Comparison of ENCODE assay signal across 9 mouse cellular contexts in the genomic region with DNA sequence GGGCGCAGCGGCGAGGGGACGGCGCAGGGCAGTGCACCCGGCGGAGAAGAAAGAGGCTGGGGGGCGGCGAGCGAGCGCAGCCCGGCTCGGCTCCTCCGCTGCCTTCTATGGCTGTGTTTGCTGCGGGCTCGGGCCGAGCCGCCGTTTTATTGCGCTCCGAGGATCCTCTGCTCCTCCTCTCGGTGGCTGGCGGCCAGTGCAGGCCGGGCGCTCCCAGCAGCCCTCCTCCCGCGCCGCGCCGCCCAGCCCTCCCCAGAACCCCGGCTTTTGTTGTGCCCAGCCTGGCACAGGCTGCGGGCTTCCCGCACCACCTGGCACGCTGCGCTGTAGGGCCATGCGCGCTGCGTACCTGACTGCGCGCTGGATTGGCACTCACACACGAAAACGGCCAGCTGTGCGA. TPM values are rescaled to one million over a fixed set of nuclear protein-coding genes. Genes with fewer than 3 reads are reported as not detected.
DNase-seq lines count a peak whose midpoint lies in the region; ATAC-seq lines count a peak whose summit lies in the region.
"Had no signal": no experiment of that assay in that cellular context is flagged by ENCODE, and none has a peak within 500 bp of the region (broad histone marks: within the 10 kb centered on the region; RNA-seq: fewer than 3 reads in every experiment).

No protein-coding gene starts in this region.

- peak overlapping the region; percentile 97 for H3K9ac ChIP-seq in heart, embryonic 14.5 days (ENCODE audit: low read length)
- H3K9ac ChIP-seq in liver, embryonic 12.5 days = peak overlapping the region; percentile 63

- peaks cover 19% of the 10 kb centered on the region for H3K36me3 ChIP-seq in forebrain, embryonic 10.5 days (replicated peaks)
- H3K36me3 ChIP-seq in heart, embryonic 14.5 days (ENCODE audit: control insufficient read depth, insufficient read depth, low read length) = peaks cover 7% of the 10 kb centered on the region; the same call in 1 of the 2 replicates
- no peaks in the 10 kb centered on the region for H3K36me3 ChIP-seq in liver, embryonic 12.5 days
- H3K36me3 ChIP-seq in splenic B cell, adult 2 months (ENCODE audit: control insufficient read depth, insufficient read depth, low read length, poor library complexity, severe bottlenecking) = no peaks in the 10 kb centered on the region
- H3K36me3 ChIP-seq: G1E had no signal

- H3K4me1 ChIP-seq in forebrain, embryonic 10.5 days = peaks cover 39% of the 10 kb centered on the region
- peaks cover 14 to 21% of the 10 kb centered on the region in 2 experiments for H3K4me1 ChIP-seq in heart, embryonic 14.5 days (ENCODE audit: control insufficient read depth in 2 of 2, insufficient read depth in 2 of 2, low read length in 2 of 2)
- peaks cover 19% of the 10 kb centered on the region; the same call in 1 of the 2 replicates for H3K4me1 ChIP-seq in liver, embryonic 12.5 days

- H3K4me3 ChIP-seq in forebrain, embryonic 10.5 days = peak overlapping the region; percentile 90
- H3K4me3 ChIP-seq in heart, embryonic 14.5 days (ENCODE audit: control insufficient read depth in 1 of 2, insufficient read depth in 1 of 2, low read depth in 1 of 2, low read length in 2 of 2) = peak overlapping the region; percentile 71 to 87
- peak overlapping the region; percentile 58 for H3K4me3 ChIP-seq in liver, embryonic 12.5 days

- DNase-seq in B cell, adult 2 months = peak; percentile 79 to 81
- peak; percentile 93 for DNase-seq in brain, adult 2 months (ENCODE audit: low read depth, low spot score)
- DNase-seq in forebrain, embryonic 10.5 days (ENCODE audit: extremely low spot score, low spot score) = peak; percentile 84
- peak; percentile 93 for DNase-seq in kidney, postnatal 10 days
- DNase-seq in natural killer cell, adult 2 months (ENCODE audit: low spot score in 2 of 2) = peak; percentile 70 to 78
- DNase-seq in splenic B cell, adult 2 months (ENCODE audit: low read depth, low spot score) = peak; percentile 79

- peak overlapping the region; percentile 96 for H3K27ac ChIP-seq in forebrain, embryonic 10.5 days
- H3K27ac ChIP-seq in heart, embryonic 14.5 days (replicated peaks in 1 of 2; ENCODE audit: control insufficient read depth in 1 of 2, insufficient read depth in 1 of 2, low read depth in 2 of 2, low read length in 2 of 2) = peak overlapping the region; percentile 59 to 89
- H3K27ac ChIP-seq in liver, embryonic 12.5 days = no peak overlapping the region

- no peaks in the 10 kb centered on the region for H3K9me3 ChIP-seq in forebrain, embryonic 10.5 days
- no peaks in the 10 kb centered on the region for H3K9me3 ChIP-seq in heart, embryonic 14.5 days (ENCODE audit: control insufficient read depth, low read length)
- H3K9me3 ChIP-seq in liver, embryonic 12.5 days (replicated peaks) = no peaks in the 10 kb centered on the region
- H3K9me3 ChIP-seq: G1E had no signal

- H3K4me2 ChIP-seq in heart, embryonic 14.5 days (ENCODE audit: low read length) = peak overlapping the region; percentile 84
- peak overlapping the region; percentile 71 for H3K4me2 ChIP-seq in liver, embryonic 12.5 days

- WGBS in forebrain, embryonic 10.5 days = under 1% methylated on average over 37 of the region's 43 CpGs
- under 1% methylated on average over 43 of the region's 43 CpGs for WGBS in heart, embryonic 14.5 days
- WGBS in liver, embryonic 12.5 days (ENCODE audit: insufficient replicate concordance) = under 1% methylated on average over 42 of the region's 43 CpGs

- ATAC-seq in heart, embryonic 14.5 days (ENCODE audit: insufficient number of reproducible peaks, insufficient read depth, low FRiP score, low read depth) = peak; percentile 86
- ATAC-seq in liver, embryonic 12.5 days = peak; percentile 66

- H3K27me3 ChIP-seq in forebrain, embryonic 10.5 days (ENCODE audit: poor library complexity, severe bottlenecking) = peaks cover 25% of the 10 kb centered on the region
- no peaks in the 10 kb centered on the region for H3K27me3 ChIP-seq in heart, embryonic 14.5 days (ENCODE audit: control insufficient read depth, insufficient read depth, low read length)
- peaks cover 42% of the 10 kb centered on the region for H3K27me3 ChIP-seq in liver, embryonic 12.5 days (replicated peaks)
- H3K27me3 ChIP-seq in splenic B cell, adult 2 months (ENCODE audit: control insufficient read depth, insufficient read depth, low read length, poor library complexity, severe bottlenecking) = no peaks in the 10 kb centered on the region

RNA-seq across cellular contexts. Expression of a gene that starts 0.3 kb away (rescaled TPM):
- 31.3 and 35.1 TPM in 2 replicates for polyA plus RNA-seq in forebrain, embryonic 10.5 days (2016; fragmentation: Nextera tagmentation; extraction: Ambion mirVana)
- polyA plus RNA-seq in heart, embryonic 14.5 days (2014; fragmentation: Nextera tagmentation; extraction: Ambion mirVana) = 87.6 and 99.2 TPM in 2 replicates
- 8.7 and 9.9 TPM in 2 replicates for polyA plus RNA-seq in liver, embryonic 12.5 days (2016; fragmentation: Nextera tagmentation; extraction: Ambion mirVana)
- polyA plus RNA-seq: G1E had no signal

RNA-seq across cellular contexts. Expression of a gene that starts 12.9 kb away (rescaled TPM):
- 0.16 and 0.26 TPM in 2 replicates for polyA plus RNA-seq in forebrain, embryonic 10.5 days (2016; fragmentation: Nextera tagmentation; extraction: Ambion mirVana)
- 0.28 and 0.45 TPM in 2 replicates for polyA plus RNA-seq in heart, embryonic 14.5 days (2014; fragmentation: Nextera tagmentation; extraction: Ambion mirVana)
- 0.08 and 0.11 TPM in 2 replicates for polyA plus RNA-seq in liver, embryonic 12.5 days (2016; fragmentation: Nextera tagmentation; extraction: Ambion mirVana)
- polyA plus RNA-seq: G1E had no signal

RNA-seq across cellular contexts. Expression of a gene that starts 46.7 kb away (rescaled TPM):
- 0.47 and 1.0 TPM in 2 replicates for polyA plus RNA-seq in forebrain, embryonic 10.5 days (2016; fragmentation: Nextera tagmentation; extraction: Ambion mirVana)
- polyA plus RNA-seq in heart, embryonic 14.5 days (2014; fragmentation: Nextera tagmentation; extraction: Ambion mirVana) = 7.2 and 12.7 TPM in 2 replicates
- 22.7 TPM in 2 replicates for polyA plus RNA-seq in liver, embryonic 12.5 days (2016; fragmentation: Nextera tagmentation; extraction: Ambion mirVana)
